Mouse (Mus musculus) brain, embryonic 14.5 days (tissue): ENCODE measurements around the gene Ankdd1a.

Experiments used
- CTCF ChIP-seq: fragments of 200-500 bp; IDR thresholded peaks from 2 replicates; pipeline ENCODE4 v1.5.1; 2012; ENCODE audit warnings: inconsistent platforms, mild to moderate bottlenecking, moderate library complexity, borderline replicate concordance; ENCODE audit not compliant: insufficient read depth, insufficient read length; ENCODE audit errors: extremely low read depth
- POLR2A ChIP-seq: fragments of 200-500 bp; IDR thresholded peaks from 2 replicates; pipeline ENCODE4 v1.6.1; 2012; ENCODE audit warnings: mild to moderate bottlenecking, inconsistent platforms, borderline replicate concordance; ENCODE audit not compliant: poor library complexity, insufficient read depth, insufficient read length, severe bottlenecking; ENCODE audit errors: extremely low read depth

GRCm38 (mm10) chr9:65548311-65548710 lies 28.3 kb upstream of the Ankdd1a start:
- TF ChIP-seq POLR2A, result no peak
- no peak for TF ChIP-seq CTCF
